Mouse (Mus musculus) small intestine, adult 2 months (tissue): ENCODE data around the gene Heatr5a.

Experiments
- CTCF ChIP-seq: fragments of 200-500 bp; IDR thresholded peaks from 2 replicates; pipeline ENCODE4 v1.5.1; 2012; ENCODE audit warnings: low read depth, mild to moderate bottlenecking, control low read depth, inconsistent platforms, low read length, moderate library complexity, mixed read lengths; ENCODE audit not compliant: insufficient replicate concordance, insufficient read length; ENCODE audit errors: extremely low read depth
- POLR2A ChIP-seq: fragments of 200-500 bp; IDR thresholded peaks from 2 replicates; pipeline ENCODE4 v1.6.1; 2012; ENCODE audit warnings: low read depth, mild to moderate bottlenecking, control low read depth, inconsistent platforms, low read length, moderate library complexity

DNA sequence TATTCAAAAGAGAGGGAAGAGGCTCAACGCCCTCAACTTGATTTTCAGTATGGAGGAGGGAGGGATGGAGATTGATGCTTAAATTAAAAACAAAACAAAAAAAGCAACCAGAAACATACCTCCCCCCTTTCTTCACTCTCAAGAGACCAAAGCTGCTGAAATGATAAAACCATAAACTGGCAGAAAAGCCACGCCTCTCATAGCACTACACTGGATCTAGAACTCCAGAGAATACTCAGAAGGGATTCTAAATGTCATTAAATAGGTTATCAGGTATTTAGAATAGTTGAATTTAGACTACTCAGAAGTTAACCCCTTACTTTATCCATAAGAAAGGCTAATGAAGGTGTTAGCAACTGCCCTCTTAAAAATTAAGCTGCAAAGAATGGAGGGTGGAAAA, 2.0 kb downstream of the Heatr5a start:
- TF ChIP-seq CTCF (no peak), POLR2A (no peak)
